Comparison of ENCODE assay signal across 27 mouse cellular contexts in the genomic region with DNA sequence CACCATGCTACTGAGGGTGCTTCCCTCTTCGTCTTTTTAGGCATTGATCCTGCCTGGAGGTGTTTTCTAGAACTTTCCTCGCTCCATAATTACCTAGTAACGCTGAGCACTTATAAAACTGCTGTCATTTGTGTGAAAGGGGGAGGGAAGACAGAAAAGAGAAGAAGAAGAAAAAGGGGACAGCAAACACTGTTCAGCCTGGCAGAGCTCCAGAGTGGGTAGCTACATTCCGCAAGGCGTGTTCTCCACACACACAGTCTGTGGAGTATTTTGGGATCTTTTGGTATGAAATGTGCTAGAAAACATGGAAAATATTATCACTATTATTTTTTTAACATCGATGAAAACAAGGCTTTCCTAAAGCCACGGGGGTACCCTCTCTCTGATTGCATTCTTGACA. TPM values are rescaled to one million over a fixed set of nuclear protein-coding genes. Genes with fewer than 3 reads are reported as not detected.
A peak's percentile ranks its signal among the peaks of the same experiment; 100 is the strongest.
DNase-seq lines count a peak whose midpoint lies in the region; ATAC-seq and TF ChIP-seq lines count a peak whose summit lies in the region.
"Had no signal": no experiment of that assay in that cellular context is flagged by ENCODE, and none has a peak within 500 bp of the region (broad histone marks: within the 10 kb centered on the region; RNA-seq: fewer than 3 reads in every experiment).

No protein-coding gene starts in this region.

- no peaks in the 10 kb centered on the region for H3K9me3 ChIP-seq in forebrain, embryonic 14.5 days (replicated peaks; ENCODE audit: control insufficient read depth, low read length)
- no peaks in the 10 kb centered on the region for H3K9me3 ChIP-seq in forebrain, embryonic 11.5 days (ENCODE audit: control insufficient read depth, low read length)
- H3K9me3 ChIP-seq in forebrain, postnatal 0 days (ENCODE audit: low read length): no peaks in the 10 kb centered on the region
- H3K9me3 ChIP-seq: hindbrain, embryonic 13.5 days; liver, embryonic 15.5 days; lung, embryonic 15.5 days; midbrain, embryonic 12.5 days had no signal

- intact Hi-C loops in left cerebral cortex, postnatal 14 days (cut with DNase I): no loop called here
- intact Hi-C loops in left cerebral cortex, postnatal 36 days (cut with DNase I): no loop called here

- 68% methylated on average over 7 of the region's 7 CpGs for WGBS in forebrain, embryonic 14.5 days
- 84% methylated on average over 7 of the region's 7 CpGs for WGBS in forebrain, embryonic 11.5 days
- WGBS in forebrain, postnatal 0 days: 44% methylated on average over 7 of the region's 7 CpGs

- ATAC-seq in forebrain, embryonic 14.5 days: no peak
- ATAC-seq in forebrain, embryonic 11.5 days (replicated peaks; ENCODE audit: low FRiP score): no peak
- peak; percentile 71 for ATAC-seq in forebrain, postnatal 0 days

- no peak for TF ChIP-seq CTCF in forebrain, postnatal 0 days (IDR thresholded peaks at IDR 0.05; ENCODE audit: low read depth)

- H3K36me3 ChIP-seq in forebrain, embryonic 14.5 days (ENCODE audit: control insufficient read depth, insufficient read depth, low read length): no peaks in the 10 kb centered on the region
- H3K36me3 ChIP-seq in forebrain, embryonic 11.5 days (ENCODE audit: control insufficient read depth, insufficient read depth, low read length): no peaks in the 10 kb centered on the region
- no peaks in the 10 kb centered on the region for H3K36me3 ChIP-seq in forebrain, postnatal 0 days (ENCODE audit: insufficient read depth)
- H3K36me3 ChIP-seq: hindbrain, embryonic 13.5 days; liver, embryonic 15.5 days; lung, embryonic 15.5 days; midbrain, embryonic 12.5 days had no signal

- no peak overlapping the region for H3K9ac ChIP-seq in forebrain, embryonic 14.5 days (ENCODE audit: low read length)
- H3K9ac ChIP-seq in forebrain, embryonic 11.5 days (ENCODE audit: low read length): no peak overlapping the region
- no peak overlapping the region for H3K9ac ChIP-seq in forebrain, postnatal 0 days
- H3K9ac ChIP-seq: hindbrain, embryonic 13.5 days; liver, embryonic 15.5 days; lung, embryonic 15.5 days; midbrain, embryonic 12.5 days had no signal

- peak; percentile 35 for DNase-seq in forebrain, embryonic 14.5 days (ENCODE audit: low spot score)
- DNase-seq in forebrain, embryonic 11.5 days (ENCODE audit: low spot score): no peak
- DNase-seq in left cerebral cortex, postnatal 14 days (ENCODE audit: low spot score in 2 of 2): peak; percentile 58 to 61
- DNase-seq in left cerebral cortex, postnatal 36 days (ENCODE audit: low spot score in 2 of 2): no peak
- peak; percentile 31 for DNase-seq in NIH3T3 (ENCODE audit: low read depth)
- peak; percentile 66 for DNase-seq in forebrain, postnatal 0 days
- no peak for DNase-seq in urinary bladder, adult 2 months (ENCODE audit: low spot score)
- DNase-seq: adrenal gland, postnatal 25 days; cerebellum, adult 11 months; cerebellum, adult 9-11 months; gastrocnemius, postnatal 36 days; heart, postnatal 36 days; kidney, adult 11 months; kidney, postnatal 4 days; layer of hippocampus, adult 9-11 months; left cerebral cortex, postnatal 4 days; liver; thymus, adult 18-20 months; thymus, postnatal 36 days had no signal

- H3K4me1 ChIP-seq in forebrain, embryonic 14.5 days (ENCODE audit: control insufficient read depth, insufficient read depth, low read length): no peaks in the 10 kb centered on the region
- no peaks in the 10 kb centered on the region for H3K4me1 ChIP-seq in forebrain, embryonic 11.5 days (replicated peaks; ENCODE audit: control insufficient read depth, insufficient read depth, low read length)
- peaks cover 5% of the 10 kb centered on the region; the same call in 1 of the 2 replicates for H3K4me1 ChIP-seq in forebrain, postnatal 0 days (ENCODE audit: insufficient read depth)
- H3K4me1 ChIP-seq: liver, embryonic 15.5 days; lung, embryonic 15.5 days had no signal

- no peak overlapping the region for H3K27ac ChIP-seq in forebrain, embryonic 14.5 days (ENCODE audit: low read depth, low read length)
- no peak overlapping the region for H3K27ac ChIP-seq in forebrain, embryonic 11.5 days (ENCODE audit: low read depth, low read length)
- 0 out of 2 replicates have a peak overlapping the region, but pooled peaks have one; percentile 40 for H3K27ac ChIP-seq in forebrain, postnatal 0 days (ENCODE audit: low read depth, low read length)
- H3K27ac ChIP-seq: hindbrain, embryonic 13.5 days; liver, embryonic 15.5 days; lung, embryonic 15.5 days; midbrain, embryonic 12.5 days had no signal

- H3K4me2 ChIP-seq in forebrain, embryonic 14.5 days (ENCODE audit: low read length): no peak overlapping the region
- no peak overlapping the region for H3K4me2 ChIP-seq in forebrain, embryonic 11.5 days (ENCODE audit: low read depth, low read length, severe bottlenecking)
- no peak overlapping the region for H3K4me2 ChIP-seq in forebrain, postnatal 0 days (ENCODE audit: low read depth)
- H3K4me2 ChIP-seq: hindbrain, embryonic 13.5 days; liver, embryonic 15.5 days; lung, embryonic 15.5 days; midbrain, embryonic 12.5 days had no signal

- H3K27me3 ChIP-seq in forebrain, embryonic 14.5 days (replicated peaks; ENCODE audit: control insufficient read depth, insufficient read depth, low read length): no peaks in the 10 kb centered on the region
- no peaks in the 10 kb centered on the region; the same call in 1 of the 2 replicates for H3K27me3 ChIP-seq in forebrain, embryonic 11.5 days (ENCODE audit: control insufficient read depth, insufficient read depth, low read length)
- H3K27me3 ChIP-seq in forebrain, postnatal 0 days (ENCODE audit: insufficient read depth, low read length): no peaks in the 10 kb centered on the region
- H3K27me3 ChIP-seq: liver, embryonic 15.5 days; lung, embryonic 15.5 days had no signal

- H3K4me3 ChIP-seq in forebrain, embryonic 14.5 days (ENCODE audit: low read depth, low read length): no peak overlapping the region
- no peak overlapping the region for H3K4me3 ChIP-seq in forebrain, embryonic 11.5 days (ENCODE audit: low read depth, low read length)
- no peak overlapping the region for H3K4me3 ChIP-seq in forebrain, postnatal 0 days (ENCODE audit: low read depth, low read length)
- H3K4me3 ChIP-seq: hindbrain, embryonic 13.5 days; liver, embryonic 15.5 days; lung, embryonic 15.5 days; midbrain, embryonic 12.5 days had no signal

RNA-seq across cellular contexts. Expression of a gene that starts 5.8 kb away (rescaled TPM):
- polyA plus RNA-seq in forebrain, embryonic 14.5 days (2014; fragmentation: Nextera tagmentation; extraction: Ambion mirVana): 22.1 and 37.5 TPM in 2 replicates
- 2.4 and 2.6 TPM in 2 replicates for polyA plus RNA-seq in forebrain, embryonic 11.5 days (2014; fragmentation: Nextera tagmentation; extraction: Ambion mirVana)
- 100 to 1,000 TPM; 199 to 218 TPM for total RNA-seq in left cerebral cortex, postnatal 14 days (2021)
- total RNA-seq in left cerebral cortex, postnatal 36 days (2021): 100 to 1,000 TPM; 206 to 232 TPM
- total RNA-seq in forebrain, postnatal 0 days (2014; rRNA removed): 103 and 121 TPM in 2 replicates
- 48.9 and 92.7 TPM in 2 replicates for polyA plus RNA-seq in forebrain, postnatal 0 days (2015; fragmentation: Nextera tagmentation; extraction: Ambion mirVana)
- 3.6 and 4.9 TPM in 2 replicates for polyA plus RNA-seq in urinary bladder, adult 2 months (2012; rRNA removed)
- total RNA-seq: common myeloid progenitor, adult 5-6 weeks; megakaryocyte progenitor cell, adult 5-6 weeks; monocyte, adult 5-6 weeks; neutrophil, adult 5-6 weeks had no signal

Comparison
In these comparisons a context has a peak if more than half of its experiments do, and no peak if none do; other contexts are left out.
1. DNase-seq: peak in forebrain, embryonic 14.5 days (single experiment), left cerebral cortex, postnatal 14 days (2 of 2), NIH3T3 (single experiment) and forebrain, postnatal 0 days (single experiment); none in forebrain, embryonic 11.5 days (single experiment), left cerebral cortex, postnatal 36 days (0 of 2) and urinary bladder, adult 2 months (single experiment).